Mouse (Mus musculus): Measurements from ENCODE around the gene Cpne7.

Gene Cpne7

DNA sequence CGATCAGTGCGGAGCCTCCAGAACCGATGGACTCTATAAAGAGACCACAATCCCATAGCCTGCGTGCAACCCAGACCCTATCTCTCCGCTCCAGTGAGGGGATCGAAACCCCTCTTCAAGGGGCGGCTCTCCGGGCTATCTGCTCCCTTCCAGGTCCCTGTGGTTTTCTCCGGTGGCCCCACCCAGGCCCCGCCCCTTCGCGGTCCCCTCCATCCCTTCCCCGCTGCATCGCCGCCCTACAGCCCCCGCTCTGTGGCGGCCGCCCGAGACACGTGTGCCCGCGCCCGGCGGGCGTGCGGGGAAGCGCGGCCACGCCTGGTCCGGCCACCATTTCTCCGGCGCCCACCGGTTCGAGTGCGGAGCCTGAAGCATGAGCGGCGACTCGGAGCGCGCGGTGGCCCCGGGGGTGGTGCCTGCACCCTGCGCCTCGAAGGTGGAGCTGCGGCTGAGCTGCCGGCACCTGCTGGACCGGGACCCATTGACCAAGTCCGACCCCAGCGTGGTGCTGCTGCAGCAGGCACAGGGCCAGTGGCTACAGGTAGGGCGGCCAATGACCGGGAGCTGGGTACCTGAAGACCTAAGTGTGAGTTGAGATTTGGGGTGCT lies at the start of gene Cpne7:
TSS of gene Cpne7 (plus strand) at position 248 of the 605 bp plus-strand sequence.
- in situ Hi-C loops (cut with MboI, MseI) = no loop called here

DNA sequence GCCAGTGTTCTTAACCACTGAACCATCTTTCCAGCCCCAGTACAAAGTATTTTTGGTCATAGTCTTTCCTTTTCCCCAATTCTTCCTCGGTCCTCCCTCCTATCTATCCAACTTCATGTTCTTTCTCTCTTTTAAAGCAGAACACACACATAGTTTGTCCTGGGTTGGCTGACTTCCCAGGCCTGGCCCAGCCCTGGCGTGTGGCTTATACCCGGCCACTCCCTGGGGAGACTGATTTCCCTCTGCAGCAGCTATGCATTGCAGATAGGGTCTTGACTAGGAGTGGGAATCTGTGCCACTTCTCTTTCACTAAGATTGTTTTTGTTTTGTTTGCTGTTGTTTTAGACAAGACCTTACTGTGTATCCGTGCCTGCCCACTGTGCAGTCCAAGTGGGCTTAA lies 46.0 kb upstream of the Cpne7 start:
- in situ Hi-C loops (cut with MboI, MseI) = no loop called here

DNA sequence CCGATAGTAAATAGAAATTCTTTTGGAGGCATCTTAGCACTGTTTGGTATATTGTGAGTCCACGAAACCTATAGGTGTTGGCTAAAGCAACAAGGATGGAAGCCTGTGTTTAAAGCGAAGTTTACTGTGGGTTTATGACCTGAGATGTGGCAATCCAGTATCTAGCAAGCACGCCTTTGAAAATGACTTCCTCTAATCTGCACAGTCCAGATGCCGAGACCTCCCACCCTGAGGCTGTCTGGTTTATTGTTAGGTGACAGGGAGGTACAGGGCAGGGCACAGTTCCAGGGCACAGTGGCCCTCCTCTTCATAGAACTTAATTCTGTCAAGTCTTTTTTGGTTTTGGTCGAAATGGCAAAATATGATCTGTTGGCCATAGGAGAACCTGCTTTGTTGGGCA lies 40.0 kb upstream of the Cpne7 start:
- in situ Hi-C loops (cut with MboI, MseI) = no loop called here

DNA sequence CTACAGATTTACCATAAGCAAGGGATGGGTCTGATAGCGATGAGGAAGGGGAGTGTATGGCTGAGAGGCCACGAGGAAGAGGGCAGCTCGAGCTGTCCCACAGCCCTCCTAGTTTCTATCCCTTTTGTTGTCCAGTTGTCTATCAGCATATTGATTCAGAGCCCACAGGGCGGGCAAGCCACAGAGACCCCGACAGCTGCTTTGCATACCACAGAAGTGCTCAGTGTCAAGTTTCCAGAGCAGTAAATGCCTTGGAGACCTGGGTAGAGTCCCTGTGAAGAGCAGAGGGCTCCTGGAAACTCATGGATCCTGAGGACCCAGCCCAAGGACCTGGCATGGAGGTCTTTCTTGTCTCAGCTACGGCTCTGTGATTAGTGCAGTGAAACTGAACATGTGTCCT lies 34.2 kb upstream of the Cpne7 start:
- in situ Hi-C loops (cut with MboI, MseI) = no loop called here

DNA sequence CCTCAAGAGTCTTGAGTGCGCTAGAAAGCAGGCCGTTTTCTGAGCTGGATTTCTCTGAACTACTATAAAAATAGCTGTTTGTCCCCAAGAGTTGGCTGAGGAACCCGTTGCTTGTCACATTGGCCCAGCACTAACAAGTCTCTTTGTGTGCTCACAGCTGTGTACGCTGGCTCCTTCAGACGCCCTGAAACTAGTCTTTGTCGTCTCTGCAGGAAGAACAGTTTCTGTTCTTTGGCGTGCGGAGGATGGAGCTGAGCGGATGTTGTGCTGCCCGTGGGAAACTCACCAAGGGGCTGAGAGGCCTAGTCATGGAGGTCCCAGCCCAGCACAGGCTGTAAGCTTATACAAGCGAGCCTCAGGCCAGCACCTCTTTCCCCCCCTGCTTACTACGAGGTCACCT lies 33.6 kb upstream of the Cpne7 start:
- in situ Hi-C loops (cut with MboI, MseI) = no loop called here

DNA sequence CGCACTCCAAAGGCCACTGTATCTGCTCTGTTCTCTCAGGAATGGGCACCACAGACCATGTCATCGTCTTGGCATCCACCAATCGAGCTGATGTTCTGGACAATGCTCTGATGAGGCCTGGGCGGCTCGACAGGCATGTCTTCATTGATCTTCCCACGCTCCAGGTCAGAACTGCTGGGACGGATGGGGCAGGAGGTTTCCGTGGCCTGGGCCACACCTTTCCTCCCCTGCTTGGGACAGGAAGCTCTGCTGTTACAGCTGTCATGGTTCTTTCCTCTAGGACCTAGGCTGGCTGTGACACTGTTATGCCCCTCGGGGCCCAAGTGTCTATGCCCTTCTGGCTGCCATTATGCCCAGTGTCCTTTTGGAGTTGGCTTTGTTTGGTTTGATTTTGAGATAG lies 29.9 kb upstream of the Cpne7 start:
- in situ Hi-C loops (cut with MboI, MseI) = no loop called here

GRCm38 (mm10) chr8:123097216-123097615 lies 20.0 kb upstream of the Cpne7 start:
- in situ Hi-C loops (cut with MboI, MseI) = no loop called here

DNA sequence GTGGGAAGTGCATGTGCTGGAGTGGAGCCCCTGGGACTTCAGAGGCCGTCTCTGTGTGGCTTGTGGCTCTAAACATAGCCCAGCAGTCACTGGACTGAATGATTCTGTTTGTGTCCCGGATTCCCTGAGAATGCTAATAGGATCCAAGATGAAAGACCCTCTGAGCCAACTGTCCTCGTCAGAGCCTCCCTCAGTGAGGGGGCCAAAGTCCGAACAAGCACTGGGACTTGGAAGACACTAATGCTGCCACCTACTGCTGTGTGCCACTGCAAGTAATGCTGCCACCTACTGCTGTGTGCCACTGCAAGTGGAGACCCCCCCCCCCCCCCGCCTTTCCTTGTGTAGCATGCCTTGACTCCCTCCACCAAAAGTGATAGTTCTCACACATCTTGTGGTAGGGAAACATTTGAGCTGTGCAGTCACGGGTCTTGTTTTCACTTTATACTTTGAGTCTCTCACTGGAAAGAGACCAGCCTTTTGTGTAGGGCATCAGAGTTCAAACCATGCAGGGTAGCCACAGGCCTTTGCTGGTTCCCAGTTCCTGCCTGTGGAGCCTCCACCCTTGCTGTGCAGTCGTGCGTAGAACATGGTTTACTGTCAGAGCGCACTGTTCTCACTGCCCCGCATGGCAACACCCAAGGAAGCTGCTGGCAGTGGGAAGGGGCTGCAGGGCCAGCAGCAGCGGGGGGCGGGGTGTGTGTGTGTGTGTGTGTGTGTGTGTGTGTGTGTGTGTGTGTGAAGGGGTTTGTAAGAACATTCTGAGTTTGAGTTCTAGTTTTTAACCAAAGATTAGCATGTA lies 19.2 kb upstream of the Cpne7 start:
- in situ Hi-C loops (cut with MboI, MseI) = no loop called here

DNA sequence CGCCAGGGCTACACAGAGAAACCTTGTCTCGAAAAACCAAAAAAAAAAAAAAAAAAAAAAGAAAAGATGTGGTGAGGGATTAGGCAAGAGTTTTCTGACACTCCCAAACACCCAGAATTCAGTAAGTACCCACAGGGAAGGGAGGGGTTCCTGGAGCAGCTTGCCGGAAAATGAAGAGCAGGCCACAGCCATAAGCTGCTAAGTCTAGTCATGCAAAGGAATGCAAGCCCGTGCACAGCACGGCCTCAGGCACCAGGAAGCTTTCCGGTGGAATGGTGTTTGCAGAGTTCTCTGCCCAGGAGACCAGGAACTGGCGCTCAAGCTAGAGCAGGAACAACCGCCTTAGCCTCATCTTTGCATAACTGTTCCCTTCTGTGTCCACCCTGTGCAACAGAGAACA lies 16.9 kb upstream of the Cpne7 start:
- in situ Hi-C loops (cut with MboI, MseI) = loop anchor here (5.0 kb wide), 1 partner anchor 533 kb away; the partner anchor contains the start of gene Cdt1

- in situ Hi-C loops (cut with MboI, MseI) = loop anchor here (5.0 kb wide), 1 partner anchor 534 kb away; the partner anchor contains the start of gene Cdt1
Measured at GRCm38 (mm10) chr8:123101244-123101643, 15.9 kb upstream of the Cpne7 start.

DNA sequence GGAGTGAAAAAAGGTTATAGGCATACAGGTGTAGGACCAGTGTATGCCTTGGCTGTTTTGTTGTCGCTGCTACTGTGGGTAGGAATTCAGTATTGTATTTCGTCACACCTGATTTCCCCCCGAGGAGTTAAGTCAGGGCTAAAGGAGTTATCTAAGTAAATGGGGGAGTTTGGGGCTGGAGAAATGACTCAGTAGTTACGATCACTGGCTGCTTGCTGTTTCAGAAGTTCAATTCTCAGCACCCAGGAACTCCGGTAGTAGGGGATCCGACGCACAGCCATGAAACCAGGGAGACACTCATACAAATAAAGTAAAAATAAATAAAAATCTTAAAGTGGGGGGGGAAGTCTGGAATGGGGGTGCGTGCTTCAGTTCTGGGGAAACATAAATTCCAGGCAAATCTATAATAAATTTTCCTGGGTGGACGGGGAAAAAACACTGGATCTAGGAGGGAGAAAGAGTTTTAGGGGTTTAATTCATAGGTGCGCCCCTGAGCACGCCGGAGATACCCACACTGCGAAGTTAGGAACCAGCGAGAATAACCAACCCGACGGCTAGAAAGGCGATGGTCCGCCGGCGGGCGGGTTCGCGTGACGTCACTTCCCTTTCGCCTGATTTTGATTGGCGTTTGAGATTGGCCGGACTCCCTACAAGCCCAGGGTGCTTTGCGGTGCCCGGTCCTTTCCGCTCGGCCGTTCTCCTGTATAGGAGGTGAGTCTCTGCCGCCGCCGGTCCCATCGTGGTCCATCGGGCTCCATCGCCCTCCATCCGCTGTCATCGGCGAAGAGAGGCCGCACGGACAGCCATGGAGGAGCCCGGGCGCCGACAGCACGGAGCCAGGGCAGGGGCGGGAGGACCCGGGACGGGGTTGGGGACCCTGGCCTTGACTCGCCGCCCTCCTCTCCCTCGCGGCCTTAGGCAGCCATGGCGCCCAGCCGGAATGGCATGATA lies 15.2 kb upstream of the Cpne7 start, which contains the start of gene Rpl13:
TSS of gene Rpl13 (plus strand) at position 616 of the 951 bp plus-strand sequence.
- in situ Hi-C loops (cut with MboI, MseI) = loop anchor here (5.0 kb wide), 1 partner anchor 535 kb away; the partner anchor contains the start of gene Cdt1

DNA sequence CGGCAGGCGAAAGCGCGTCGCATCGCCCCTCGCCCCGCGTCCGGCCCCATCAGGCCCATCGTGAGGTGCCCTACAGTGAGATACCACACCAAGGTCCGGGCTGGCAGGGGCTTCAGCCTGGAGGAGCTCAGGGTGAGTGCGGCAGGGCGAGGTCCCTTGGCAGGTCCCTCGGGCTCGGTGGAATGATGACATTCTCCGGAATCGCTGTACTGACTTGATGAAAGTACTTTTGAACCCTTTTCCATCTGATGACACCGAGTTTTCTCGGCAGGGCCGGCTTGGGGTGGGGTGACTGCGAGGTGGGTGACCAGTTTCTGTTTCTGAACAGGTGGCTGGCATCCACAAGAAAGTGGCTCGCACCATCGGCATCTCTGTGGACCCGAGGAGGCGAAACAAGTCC lies 14.3 kb upstream of the Cpne7 start:
- in situ Hi-C loops (cut with MboI, MseI) = loop anchor here (5.0 kb wide), 1 partner anchor 536 kb away; the partner anchor contains the start of gene Cdt1

- in situ Hi-C loops (cut with MboI, MseI) = loop anchor here (5.0 kb wide), 1 partner anchor 536 kb away; the partner anchor contains the start of gene Cdt1
Measured at GRCm38 (mm10) chr8:123103285-123103684, 13.9 kb upstream of the Cpne7 start.

DNA sequence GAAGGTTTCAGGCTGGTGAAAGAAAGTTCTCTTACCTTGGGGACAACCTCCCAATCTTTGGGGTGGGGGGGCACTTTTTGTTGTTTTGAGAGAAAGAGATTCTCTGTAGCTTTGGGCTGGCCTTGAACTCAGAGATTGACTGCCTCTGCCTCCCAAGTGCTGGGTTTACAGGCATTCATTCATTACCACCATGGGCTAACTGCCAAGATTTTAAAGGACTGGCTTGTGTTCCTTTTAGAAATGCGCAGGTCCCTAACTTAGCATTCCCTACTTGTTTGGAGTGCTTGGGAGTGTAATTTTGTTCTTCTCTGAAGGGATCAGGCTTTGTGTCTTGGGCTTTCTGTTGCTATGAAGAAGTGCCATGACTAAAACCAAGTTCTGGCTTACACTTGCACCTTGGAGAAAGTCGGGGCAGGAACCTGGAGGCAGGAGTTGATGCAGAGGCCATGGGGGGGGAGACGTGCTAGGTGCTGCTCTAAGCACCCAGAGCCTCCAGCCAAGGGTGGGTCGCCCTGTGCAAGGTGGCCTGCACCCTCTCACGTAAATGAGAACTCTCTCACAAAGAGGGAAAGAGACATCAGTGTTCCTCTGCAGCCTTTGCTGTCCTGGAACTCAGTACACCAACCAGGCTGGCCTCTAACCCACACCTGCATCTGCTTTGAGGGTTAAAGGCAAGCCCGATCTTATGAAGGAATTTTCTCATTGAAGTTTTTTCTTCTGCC lies 13.0 kb upstream of the Cpne7 start:
- in situ Hi-C loops (cut with MboI, MseI) = loop anchor here (5.0 kb wide), 1 partner anchor 537 kb away; the partner anchor contains the start of gene Cdt1

DNA sequence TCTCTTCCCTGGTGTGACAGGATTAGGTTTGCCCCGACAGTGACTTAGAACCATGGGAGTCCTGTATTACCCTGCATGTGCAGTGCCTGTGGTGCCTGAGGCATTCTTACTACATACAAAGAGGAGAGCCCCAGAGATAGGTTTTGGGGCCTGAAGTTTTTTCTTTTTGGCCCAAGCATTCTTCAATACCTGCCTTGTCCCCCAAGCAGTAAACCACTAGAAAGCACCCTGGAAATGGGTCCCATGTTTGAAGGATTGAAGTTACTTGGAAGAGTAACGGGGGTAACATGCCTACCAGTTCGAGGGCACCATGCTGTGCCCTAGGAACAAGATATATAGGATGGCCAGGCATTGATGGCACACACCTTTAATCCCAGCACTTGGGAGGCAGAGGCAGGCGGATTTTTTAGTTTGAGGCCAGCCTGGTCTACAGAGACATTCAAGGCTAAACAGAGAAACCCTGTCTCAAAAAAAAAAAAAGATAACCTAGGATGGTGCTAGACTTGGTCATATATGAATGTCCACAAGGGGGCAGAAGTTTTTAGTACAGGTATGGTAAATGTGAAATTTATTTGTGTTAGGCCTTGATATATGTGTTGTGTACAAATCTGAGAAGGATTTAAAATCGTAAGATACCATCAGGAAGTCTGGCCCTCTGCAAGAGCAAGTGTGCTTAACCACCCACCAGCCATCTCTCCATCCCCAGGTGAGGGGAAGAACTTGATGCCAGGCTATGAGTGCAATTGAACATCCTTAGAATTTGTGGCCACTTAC lies 11.4 kb upstream of the Cpne7 start:
- in situ Hi-C loops (cut with MboI, MseI) = no loop called here

- in situ Hi-C loops (cut with MboI, MseI) = no loop called here
Measured at GRCm38 (mm10) chr8:123106531-123106930, 10.6 kb upstream of the Cpne7 start.

- in situ Hi-C loops (cut with MboI, MseI) = no loop called here
Measured at GRCm38 (mm10) chr8:123108010-123108409, 9.2 kb upstream of the Cpne7 start.

- in situ Hi-C loops (cut with MboI, MseI) = no loop called here
Measured at GRCm38 (mm10) chr8:123108953-123109352, 8.2 kb upstream of the Cpne7 start.

DNA sequence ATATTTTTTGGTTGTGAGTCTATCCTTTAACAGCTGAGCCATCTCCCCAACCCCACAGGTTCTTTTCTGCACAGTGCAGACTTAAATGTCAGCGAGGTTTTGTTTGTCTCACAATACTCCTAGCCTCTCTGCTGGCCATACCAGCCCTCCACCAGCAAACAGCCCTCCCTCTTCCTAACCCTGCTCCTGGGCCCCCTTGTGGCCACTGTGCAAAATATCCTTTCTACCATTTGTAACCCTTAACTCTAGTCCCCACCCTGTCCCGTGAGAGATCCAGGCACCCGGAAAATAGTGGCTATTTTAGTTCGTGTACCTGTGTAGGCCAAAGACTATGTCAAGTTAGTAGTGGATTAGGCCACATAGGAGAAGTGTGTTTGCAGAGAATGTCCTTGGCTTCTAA lies 6.5 kb upstream of the Cpne7 start:
- in situ Hi-C loops (cut with MboI, MseI) = loop anchor here (5.0 kb wide), 1 partner anchor 92 kb away; no protein-coding TSS in a partner anchor

- in situ Hi-C loops (cut with MboI, MseI) = loop anchor here (5.0 kb wide), 1 partner anchor 89 kb away; no protein-coding TSS in a partner anchor
Measured at GRCm38 (mm10) chr8:123112892-123113291, 4.3 kb upstream of the Cpne7 start.

All from T-helper 1 cell (primary cell).